Mouse (Mus musculus): Measurements from ENCODE around the gene Ube2e3.

DNA sequence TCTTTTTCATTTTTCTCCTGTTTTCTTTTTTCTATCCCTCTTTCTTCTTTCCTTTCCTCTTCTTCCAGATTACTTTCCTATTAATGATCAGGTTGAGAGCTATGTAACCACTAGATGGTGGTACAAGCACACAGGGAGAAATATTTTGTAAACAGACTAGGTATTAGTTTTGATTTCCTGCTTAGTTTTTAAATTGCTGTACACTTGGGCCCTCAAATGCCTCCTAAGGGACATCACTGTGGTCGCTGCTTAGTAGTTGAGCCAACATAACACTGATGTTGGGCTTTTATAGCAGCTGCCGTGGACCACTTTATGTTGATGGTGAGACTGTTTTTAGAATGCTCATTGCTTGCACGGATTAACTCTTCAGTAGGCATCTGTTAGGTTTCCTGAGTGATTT, 91.5 kb downstream of the Ube2e3 start:
- TF ChIP-seq POLR2A (IDR thresholded peaks at IDR 0.05; ENCODE audit: control insufficient read depth, low read depth, low read length) (no peak), CTCF (IDR thresholded peaks at IDR 0.05; ENCODE audit: control insufficient read depth, insufficient read depth, insufficient replicate concordance, low read depth, low read length) (no peak)

Measured in testis, adult 2 months (tissue).